Mouse (Mus musculus) ovary, postnatal 36 days (tissue): ENCODE measurements at regions not wholly inside any gene's neighbourhood (a gene's known extent, or its start where the extent isn't known, plus 50 kb on each side); places are given as distances from the start of the nearest gene placed in this dataset.

Source experiments
- DNase-seq: peaks from one replicate; pipeline ENCODE4 v3.0.0; 2022; ENCODE audit warnings: low spot score, mixed read lengths

GRCm38 (mm10) chr12:12882931-12883553, 58.7 kb downstream of the Mycn start:
- no peak for DNase-seq

- no peak for DNase-seq
These were observed 63.7 kb downstream of the Mycn start for GRCm38 (mm10) chr12:12878031-12878430.

GRCm38 (mm10) chr12:12877539-12877938, 64.2 kb downstream of the Mycn start:
- DNase-seq, result no peak

- no peak for DNase-seq
These were observed 65.6 kb downstream of the Mycn start for GRCm38 (mm10) chr12:12875976-12876745.

- no peak for DNase-seq
These were observed 68.2 kb downstream of the Mycn start for GRCm38 (mm10) chr12:12873551-12873950.

GRCm38 (mm10) chr12:12872974-12873373, 68.7 kb downstream of the Mycn start:
- DNase-seq, result no peak

GRCm38 (mm10) chr12:12871272-12871671, 70.4 kb downstream of the Mycn start:
- DNase-seq, result no peak

GRCm38 (mm10) chr12:12866590-12866989, 75.1 kb downstream of the Mycn start:
- no peak for DNase-seq

GRCm38 (mm10) chr12:12850681-12851080, 91.0 kb downstream of the Mycn start:
- DNase-seq, result no peak

- no peak for DNase-seq
These were observed 95.0 kb downstream of the Mycn start for GRCm38 (mm10) chr12:12846716-12847115.

GRCm38 (mm10) chr12:12842247-12842957, 99.3 kb downstream of the Mycn start:
- no peak for DNase-seq

- no peak for DNase-seq
These were observed 100.1 kb downstream of the Mycn start for GRCm38 (mm10) chr12:12841385-12842238.

- DNase-seq, result peak; percentile 12
These were observed 100.9 kb downstream of the Mycn start for GRCm38 (mm10) chr12:12840661-12841384.

- no peak for DNase-seq
These were observed 103.9 kb downstream of the Mycn start for GRCm38 (mm10) chr12:12837775-12838174.

GRCm38 (mm10) chr12:12827821-12828641, 113.7 kb downstream of the Mycn start:
- DNase-seq, result no peak

- DNase-seq, result no peak
These were observed 114.3 kb downstream of the Mycn start for GRCm38 (mm10) chr12:12827379-12827778.

- no peak for DNase-seq
These were observed 115.3 kb downstream of the Mycn start for GRCm38 (mm10) chr12:12826431-12826830.

GRCm38 (mm10) chr12:12825842-12826241, 115.9 kb downstream of the Mycn start:
- no peak for DNase-seq

- no peak for DNase-seq
These were observed 120.2 kb downstream of the Mycn start for GRCm38 (mm10) chr12:12821473-12821872.

- no peak for DNase-seq
These were observed 120.9 kb downstream of the Mycn start for GRCm38 (mm10) chr12:12820668-12821351.
